Mouse (Mus musculus) brain, embryonic 14.5 days (tissue): ENCODE results near the gene Htra1.

Experiments
- CTCF ChIP-seq: fragments of 200-500 bp; IDR thresholded peaks from 2 replicates; pipeline ENCODE4 v1.5.1; 2012; ENCODE audit warnings: inconsistent platforms, mild to moderate bottlenecking, moderate library complexity, borderline replicate concordance; ENCODE audit not compliant: insufficient read depth, insufficient read length; ENCODE audit errors: extremely low read depth
- POLR2A ChIP-seq: fragments of 200-500 bp; IDR thresholded peaks from 2 replicates; pipeline ENCODE4 v1.6.1; 2012; ENCODE audit warnings: mild to moderate bottlenecking, inconsistent platforms, borderline replicate concordance; ENCODE audit not compliant: poor library complexity, insufficient read depth, insufficient read length, severe bottlenecking; ENCODE audit errors: extremely low read depth

- TF ChIP-seq CTCF (no peak), POLR2A (no peak)
Measured at GRCm38 (mm10) chr7:130892973-130893372, 42.9 kb upstream of the Htra1 start.
